Mouse (Mus musculus) small intestine, adult 2 months (tissue): ENCODE data around the gene Chl1.

Source experiments
- CTCF ChIP-seq: fragments of 200-500 bp; IDR thresholded peaks from 2 replicates; pipeline ENCODE4 v1.5.1; 2012; ENCODE audit warnings: low read depth, mild to moderate bottlenecking, control low read depth, inconsistent platforms, low read length, moderate library complexity, mixed read lengths; ENCODE audit not compliant: insufficient replicate concordance, insufficient read length; ENCODE audit errors: extremely low read depth
- POLR2A ChIP-seq: fragments of 200-500 bp; IDR thresholded peaks from 2 replicates; pipeline ENCODE4 v1.6.1; 2012; ENCODE audit warnings: low read depth, mild to moderate bottlenecking, control low read depth, inconsistent platforms, low read length, moderate library complexity

DNA sequence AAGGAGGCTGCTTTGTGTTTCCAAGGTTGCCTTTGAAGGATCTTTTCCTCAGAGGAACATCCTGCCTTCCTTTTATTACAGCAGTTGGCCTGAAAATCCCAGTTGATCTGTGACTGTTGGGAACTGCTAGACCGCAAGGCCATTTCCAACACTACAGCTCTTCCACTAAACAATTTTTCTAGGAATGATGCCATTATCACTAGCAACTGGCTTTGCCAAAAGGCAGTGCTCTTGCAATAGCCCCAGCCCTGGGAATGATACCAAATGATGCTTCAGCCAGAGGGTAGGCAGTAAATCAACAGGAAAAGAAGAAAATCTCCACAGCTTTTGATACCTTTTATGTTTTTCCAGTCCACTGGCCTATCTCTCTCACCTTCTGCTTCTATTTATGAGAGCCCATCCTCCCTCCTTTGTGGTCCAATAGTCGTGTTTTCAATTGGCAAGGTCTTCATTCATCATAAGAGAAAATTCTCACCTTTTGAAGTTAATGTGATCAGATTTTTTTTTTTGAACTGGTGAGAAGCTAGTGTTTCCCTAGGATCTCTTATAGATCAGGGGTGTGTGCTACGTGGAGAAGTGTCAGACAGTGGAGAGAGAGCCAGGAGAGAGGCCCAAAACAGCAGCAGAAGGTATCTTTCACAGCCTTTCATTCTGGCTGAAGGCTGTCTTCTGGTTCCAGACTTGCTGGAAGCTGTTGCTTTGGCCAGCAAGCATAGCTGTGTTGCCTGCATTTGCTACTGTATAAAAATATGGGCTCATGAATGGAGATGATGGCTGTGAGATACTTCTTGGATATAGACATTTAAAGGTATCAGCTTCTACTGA lies 2.4 kb upstream of the Chl1 start:
- TF ChIP-seq CTCF (no peak), POLR2A (no peak)
